ENCODE assay signal across 8 mouse cellular contexts in genomic region chr3:107379422-107379821, GRCm38 (mm10). TPM values are rescaled to one million over a fixed set of nuclear protein-coding genes. Genes with fewer than 3 reads are reported as not detected.
DNase-seq lines count a peak whose midpoint lies in the region; ATAC-seq and TF ChIP-seq lines count a peak whose summit lies in the region.

No protein-coding gene starts in this region.

- 12% methylated on average over 4 of the region's 4 CpGs for WGBS in forebrain, postnatal 0 days
- WGBS in hindbrain, embryonic 14.5 days = 3% methylated on average over 4 of the region's 4 CpGs
- WGBS in liver, embryonic 11.5 days = 4% methylated on average over 4 of the region's 4 CpGs

- H3K9ac ChIP-seq in ES-Bruce4 (ENCODE audit: low read depth, poor library complexity, severe bottlenecking) = no peak overlapping the region
- H3K9ac ChIP-seq in forebrain, postnatal 0 days = no peak overlapping the region
- no peak overlapping the region for H3K9ac ChIP-seq in hindbrain, embryonic 14.5 days
- H3K9ac ChIP-seq in liver, embryonic 11.5 days (ENCODE audit: low read depth, low read length) = no peak overlapping the region

- H3K4me1 ChIP-seq in ES-Bruce4 (ENCODE audit: control insufficient read depth, insufficient read depth, low read length) = no peaks in the 10 kb centered on the region
- no peaks in the 10 kb centered on the region for H3K4me1 ChIP-seq in forebrain, postnatal 0 days (ENCODE audit: insufficient read depth)
- 0 out of 2 replicates have a peak, but pooled peaks cover 15% of the 10 kb centered on the region for H3K4me1 ChIP-seq in hindbrain, embryonic 14.5 days (replicated peaks; ENCODE audit: control insufficient read depth, insufficient read depth, low read length)
- no peaks in the 10 kb centered on the region for H3K4me1 ChIP-seq in liver, embryonic 11.5 days (replicated peaks; ENCODE audit: control insufficient read depth, insufficient read depth, low read length)

- no peak for ATAC-seq in forebrain, postnatal 0 days
- peak; percentile 9 for ATAC-seq in hindbrain, embryonic 14.5 days (ENCODE audit: low FRiP score)
- 0 out of 2 replicates have a peak, but pooled peaks have one; percentile 15 for ATAC-seq in liver, embryonic 11.5 days (replicated peaks; ENCODE audit: low FRiP score)

- peak; percentile 39 for DNase-seq in 3134 (ENCODE audit: extremely low read depth, insufficient read length, low spot score)
- DNase-seq in c-Kit-positive CD71-negative TER-119-negative erythroid progenitor cells, embryonic 14.5 days (ENCODE audit: low read depth) = peak; percentile 64
- peak; percentile 49 for DNase-seq in forebrain, postnatal 0 days
- peak; percentile 67 for DNase-seq in hindbrain, embryonic 14.5 days (ENCODE audit: low spot score)
- peak; percentile 67 for DNase-seq in liver, embryonic 11.5 days (ENCODE audit: low spot score)
- DNase-seq in ovary, postnatal 14 days (ENCODE audit: low spot score) = peak; percentile 61
- DNase-seq in thymus, postnatal 25 days = peak; percentile 59

- no peak overlapping the region for H3K27ac ChIP-seq in ES-Bruce4 (ENCODE audit: insufficient read depth, low read length)
- H3K27ac ChIP-seq in forebrain, postnatal 0 days (ENCODE audit: low read depth, low read length) = no peak overlapping the region
- H3K27ac ChIP-seq in hindbrain, embryonic 14.5 days = no peak overlapping the region
- no peak overlapping the region for H3K27ac ChIP-seq in liver, embryonic 11.5 days (ENCODE audit: low read depth, low read length)

- no peaks in the 10 kb centered on the region for H3K9me3 ChIP-seq in ES-Bruce4 (replicated peaks; ENCODE audit: control insufficient read depth, insufficient read depth, low read length, poor library complexity, severe bottlenecking)
- no peaks in the 10 kb centered on the region for H3K9me3 ChIP-seq in forebrain, postnatal 0 days (ENCODE audit: low read length)
- H3K9me3 ChIP-seq in hindbrain, embryonic 14.5 days (ENCODE audit: control insufficient read depth, low read length) = no peaks in the 10 kb centered on the region
- H3K9me3 ChIP-seq in liver, embryonic 11.5 days (ENCODE audit: control insufficient read depth, low read length) = no peaks in the 10 kb centered on the region

- no peak for TF ChIP-seq POLR2A in ES-Bruce4 (IDR thresholded peaks at IDR 0.05; ENCODE audit: insufficient read depth, low read length)

- TF ChIP-seq CTCF in ES-Bruce4 (IDR thresholded peaks at IDR 0.05; ENCODE audit: low read depth, low read length) = peak; percentile 74
- peak; percentile 73 for TF ChIP-seq CTCF in forebrain, postnatal 0 days (IDR thresholded peaks at IDR 0.05; ENCODE audit: low read depth)

- no peak overlapping the region for H3K4me3 ChIP-seq in ES-Bruce4 (ENCODE audit: low read depth, low read length)
- no peak overlapping the region for H3K4me3 ChIP-seq in forebrain, postnatal 0 days (ENCODE audit: low read depth, low read length)
- no peak overlapping the region for H3K4me3 ChIP-seq in hindbrain, embryonic 14.5 days (replicated peaks; ENCODE audit: low read length)
- no peak overlapping the region for H3K4me3 ChIP-seq in liver, embryonic 11.5 days (ENCODE audit: low read depth, low read length)

- no peak for TF ChIP-seq EP300 in ES-Bruce4 (IDR thresholded peaks at IDR 0.05; ENCODE audit: insufficient read depth, low read depth, low read length)

- no peaks in the 10 kb centered on the region for H3K36me3 ChIP-seq in ES-Bruce4 (ENCODE audit: control insufficient read depth, insufficient read depth, low read length, poor library complexity, severe bottlenecking)
- no peaks in the 10 kb centered on the region for H3K36me3 ChIP-seq in forebrain, postnatal 0 days (ENCODE audit: insufficient read depth)
- H3K36me3 ChIP-seq in hindbrain, embryonic 14.5 days (replicated peaks; ENCODE audit: control insufficient read depth, insufficient read depth) = no peaks in the 10 kb centered on the region
- no peaks in the 10 kb centered on the region for H3K36me3 ChIP-seq in liver, embryonic 11.5 days (ENCODE audit: control insufficient read depth, insufficient read depth, low read length)

- H3K27me3 ChIP-seq in ES-Bruce4 (ENCODE audit: control insufficient read depth, insufficient read depth, low read length, poor library complexity, severe bottlenecking) = no peaks in the 10 kb centered on the region
- H3K27me3 ChIP-seq in forebrain, postnatal 0 days (ENCODE audit: insufficient read depth, low read length) = no peaks in the 10 kb centered on the region
- H3K27me3 ChIP-seq in hindbrain, embryonic 14.5 days (ENCODE audit: control insufficient read depth, insufficient read depth, low read length) = no peaks in the 10 kb centered on the region
- no peaks in the 10 kb centered on the region for H3K27me3 ChIP-seq in liver, embryonic 11.5 days (replicated peaks; ENCODE audit: control insufficient read depth, insufficient read depth, low read length)

- no peak overlapping the region for H3K4me2 ChIP-seq in forebrain, postnatal 0 days (ENCODE audit: low read depth)
- no peak overlapping the region for H3K4me2 ChIP-seq in hindbrain, embryonic 14.5 days (replicated peaks)
- no peak overlapping the region for H3K4me2 ChIP-seq in liver, embryonic 11.5 days

RNA-seq across cellular contexts. Expression of gene Rbm15, which starts 45.9 kb away (rescaled TPM):
- 51.7 and 53.0 TPM in 2 replicates for polyA plus RNA-seq in ES-Bruce4 (2011; ENCODE audit: insufficient read depth, insufficient read length, low read depth, missing spikeins)
- total RNA-seq in forebrain, postnatal 0 days (2014; rRNA removed) = 17.0 and 22.0 TPM in 2 replicates
- polyA plus RNA-seq in forebrain, postnatal 0 days (2015; fragmentation: Nextera tagmentation; extraction: Ambion mirVana) = 4.0 and 5.5 TPM in 2 replicates
- polyA plus RNA-seq in hindbrain, embryonic 14.5 days (2014; fragmentation: Nextera tagmentation; extraction: Ambion mirVana) = 7.7 and 8.2 TPM in 2 replicates
- polyA plus RNA-seq in liver, embryonic 11.5 days (2014; fragmentation: Nextera tagmentation; extraction: Ambion mirVana) = 16.3 and 16.9 TPM in 2 replicates
